Mouse (Mus musculus) adrenal gland (tissue): ENCODE results near the gene Clp1.

ENCODE experiments used
- intact Hi-C: fragments of 180-260 bp; cut with DNase I; formaldehyde crosslinking; loops from one replicate; pipeline ENCODE4 v1.15.1; 2025
- long read RNA-seq, 2 experiments: library from polyadenylated mRNA; unstranded; transcript quantifications; one replicate each; pipeline ENCODE4 v2.0.0; 2020; ENCODE audit warnings: borderline replicate concordance in 1 of 2; ENCODE audit not compliant: insufficient replicate concordance in 1 of 2

Gene Clp1
- long read RNA-seq, experiment 1, transcript Clp1-201 (3 exons, 1,912 nt) = major isoform, 14 of 14 reads
- long read RNA-seq, experiment 1, partial matches to known transcripts = 0 of 14 reads
- long read RNA-seq, experiment 1, other reads (novel, unspliced or antisense) = 0 of 14 reads
- long read RNA-seq, experiment 2, transcript Clp1-201 (3 exons, 1,912 nt) = major isoform, 9 of 11 reads
- long read RNA-seq, experiment 2, partial matches to known transcripts = 1 of 11 reads
- long read RNA-seq, experiment 2, other reads (novel, unspliced or antisense) = 0 of 11 reads

DNA sequence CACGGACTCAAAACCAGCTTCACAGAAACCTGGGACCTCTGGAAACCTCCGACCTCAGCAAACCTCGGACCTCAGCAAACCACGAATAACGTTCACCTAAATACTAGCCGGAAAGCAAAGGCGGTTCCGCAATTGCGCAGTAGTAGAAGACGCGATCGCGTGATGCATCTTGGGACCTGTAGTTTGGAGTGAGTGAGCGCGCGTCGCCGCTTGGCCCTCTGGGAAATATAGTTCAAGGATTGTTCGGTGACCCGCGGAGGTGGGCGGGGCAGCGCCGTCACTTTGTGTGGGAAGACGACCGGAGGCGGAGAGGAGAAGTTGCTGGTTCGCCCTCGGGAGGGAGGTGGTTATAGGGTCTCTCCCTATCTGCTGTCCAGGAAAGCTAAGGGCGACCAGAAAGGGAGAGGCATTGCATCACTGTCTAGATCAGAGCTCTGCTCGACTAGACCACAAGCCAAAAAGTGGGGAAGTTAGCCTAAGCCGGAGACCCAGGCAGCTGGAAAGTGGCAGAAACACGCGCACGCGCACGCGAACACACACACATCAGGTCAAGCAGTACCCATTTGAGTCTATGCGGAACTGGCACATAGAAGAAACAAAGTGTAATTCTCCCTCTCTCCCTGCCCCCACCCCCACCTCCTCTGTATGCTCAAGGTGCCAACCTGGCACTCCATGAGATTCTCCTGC, at the start of gene Clp1:
Gene Clp1 (minus strand): TSS at position 179 of the 687 bp plus-strand sequence.
- intact Hi-C loops = no loop called here

DNA sequence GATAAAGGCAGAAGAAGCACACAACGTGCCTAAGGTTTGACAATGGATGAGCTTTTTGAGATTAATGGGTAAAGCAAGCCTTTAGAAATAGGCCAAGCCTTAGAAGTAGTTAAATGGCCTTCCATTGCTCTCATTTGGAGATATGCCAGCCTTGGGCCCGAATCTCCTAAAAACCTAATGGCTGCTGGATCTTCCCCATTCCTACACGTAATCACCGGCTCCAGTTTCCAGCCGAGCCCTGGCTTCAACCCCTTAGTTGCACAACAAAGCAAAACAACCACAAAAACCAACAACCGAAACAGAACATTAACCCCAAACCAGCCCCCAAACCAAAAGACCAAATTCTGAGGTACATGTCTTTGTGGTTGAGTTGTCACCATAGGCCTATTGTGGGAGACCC, 48.5 kb upstream of the Clp1 start:
- intact Hi-C loops = no loop called here

DNA sequence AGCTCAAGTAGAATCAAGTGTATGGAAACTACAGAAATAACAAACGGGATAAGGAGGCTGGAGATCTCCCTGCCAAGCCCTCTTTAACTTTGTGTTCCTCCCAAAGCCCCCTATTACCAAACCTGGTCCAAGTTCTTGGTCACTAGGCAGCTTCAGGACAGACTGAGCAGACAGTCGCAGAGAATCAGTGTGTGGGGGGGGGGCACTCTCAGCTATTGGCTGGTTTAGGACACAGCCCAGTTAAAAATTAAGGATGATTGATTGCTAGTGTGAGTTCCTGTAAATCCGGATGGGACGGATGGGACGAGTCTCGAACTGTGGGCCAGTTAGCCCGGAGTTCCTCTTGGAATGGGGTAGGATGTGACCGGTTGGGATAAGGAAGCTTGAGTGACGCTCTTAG, 48.1 kb upstream of the Clp1 start, which contains the start of gene Serping1:
Gene Serping1 (minus strand): TSS at position 204 of the 400 bp plus-strand sequence.
- intact Hi-C loops = no loop called here

DNA sequence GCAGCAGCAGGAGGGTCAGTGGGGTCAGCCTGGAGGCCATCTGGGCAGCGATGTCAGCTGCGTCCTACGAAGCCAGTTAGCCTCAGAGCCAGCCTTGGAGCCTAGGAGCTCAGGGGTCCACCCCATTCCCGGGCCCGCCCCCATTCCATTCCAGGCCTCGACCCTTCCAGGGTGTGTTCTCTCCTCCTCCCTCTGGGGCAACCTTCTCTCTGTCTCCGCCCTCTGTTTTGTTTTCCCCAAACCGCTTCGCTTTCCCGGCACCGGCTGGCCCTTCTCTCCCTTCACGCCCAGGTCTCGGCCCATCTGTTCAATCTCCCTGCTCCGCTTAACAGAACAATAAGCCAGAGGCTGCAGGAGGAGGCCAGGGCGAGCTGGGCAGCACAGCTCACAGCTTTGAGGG, 47.6 kb upstream of the Clp1 start:
- intact Hi-C loops = no loop called here

DNA sequence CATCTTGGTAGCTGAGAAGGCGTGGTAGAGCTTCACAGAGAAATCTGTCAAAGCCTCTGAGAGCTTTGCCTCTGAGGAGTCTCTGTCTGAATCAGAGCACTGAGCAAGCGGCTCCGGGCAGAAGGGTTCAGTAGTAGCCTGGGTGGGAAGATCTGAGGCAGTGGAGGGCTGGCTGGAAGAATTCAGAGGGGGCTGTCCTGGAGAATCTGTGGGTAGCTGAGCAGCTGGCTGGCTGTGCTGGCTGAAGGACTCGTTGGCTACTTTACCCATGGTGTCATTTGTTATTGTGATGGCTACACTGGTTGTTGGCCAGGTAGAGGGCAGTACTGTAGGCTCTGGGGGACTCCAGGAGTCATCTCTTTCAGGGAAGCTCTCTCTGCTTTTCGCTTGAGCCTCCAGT, 46.0 kb upstream of the Clp1 start:
- intact Hi-C loops = no loop called here

DNA sequence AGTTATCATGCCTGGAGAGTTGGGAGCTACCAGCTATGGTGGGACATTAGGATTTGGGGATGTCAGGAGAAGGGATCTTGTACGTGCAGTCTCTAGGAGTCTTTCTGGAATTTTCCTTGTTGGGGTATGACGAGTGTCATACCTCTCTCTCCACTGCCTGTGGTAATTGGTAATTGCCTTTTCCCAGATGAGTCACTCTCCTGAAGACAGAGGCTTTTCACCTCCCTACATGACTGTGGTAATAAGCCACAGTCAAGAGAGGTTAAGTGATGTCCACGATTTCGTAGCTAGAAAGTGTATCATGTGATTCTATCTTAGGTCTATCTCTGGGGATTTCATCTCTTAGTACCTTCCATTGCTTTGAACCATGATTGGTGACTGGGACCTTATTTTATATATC, 45.3 kb upstream of the Clp1 start:
- intact Hi-C loops = no loop called here

DNA sequence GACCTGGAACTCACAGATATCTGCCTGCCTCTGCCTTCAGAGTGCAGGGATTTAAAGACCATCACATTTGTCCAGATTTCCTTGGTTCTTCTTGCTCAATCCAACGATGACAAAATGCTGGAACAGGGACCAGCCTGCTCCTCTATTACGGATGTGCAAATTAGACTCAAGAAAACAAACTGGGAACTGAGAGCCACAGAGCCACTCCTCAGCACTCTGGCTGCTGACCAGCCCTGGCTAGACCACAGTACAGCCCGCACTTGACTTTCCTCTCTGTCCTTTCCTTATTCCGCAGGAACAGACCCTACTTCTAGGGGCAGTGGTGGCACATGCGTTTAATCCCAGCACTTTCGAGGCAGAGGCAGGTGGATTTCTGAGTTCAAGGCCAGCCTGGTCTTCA, 43.4 kb upstream of the Clp1 start:
- intact Hi-C loops = no loop called here

DNA sequence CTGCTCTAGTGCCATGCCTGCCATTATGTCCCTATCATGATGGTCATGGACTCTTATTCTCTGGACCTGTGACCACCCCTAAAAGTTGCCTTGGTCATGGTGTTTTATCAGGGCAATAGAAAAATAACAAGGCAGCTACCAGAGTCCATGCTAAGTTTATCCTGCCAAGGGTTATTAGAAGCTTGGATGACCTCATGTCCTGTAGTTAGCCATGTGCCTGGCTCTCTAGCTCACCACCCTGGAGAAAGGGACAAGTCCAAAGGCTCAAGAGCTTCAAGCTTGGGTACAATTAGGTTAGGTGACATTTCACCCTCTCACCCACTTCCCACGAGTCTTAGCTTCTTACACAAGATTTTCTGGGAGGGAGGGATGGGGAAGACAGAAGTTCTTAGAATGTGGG, 35.7 kb upstream of the Clp1 start:
- intact Hi-C loops = no loop called here

DNA sequence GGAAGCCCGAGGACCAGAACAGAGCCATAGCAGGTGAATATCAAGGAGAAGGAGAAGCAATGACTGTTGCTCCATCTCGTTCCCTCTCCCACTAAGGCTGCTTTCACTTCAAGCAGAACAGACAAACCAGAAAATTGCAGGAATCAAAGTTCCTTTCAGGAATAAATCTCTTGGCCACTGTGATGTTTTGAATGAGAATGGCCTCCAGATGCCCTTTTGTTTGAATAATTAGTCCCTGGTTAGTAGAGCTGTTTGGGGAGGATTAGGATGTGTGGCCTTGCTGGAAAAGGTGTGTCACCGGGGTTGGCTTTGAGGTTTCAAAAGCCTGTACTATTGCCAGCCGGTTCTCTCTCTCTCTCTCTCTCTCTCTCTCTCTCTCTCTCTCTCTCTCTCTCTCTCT, 35.1 kb upstream of the Clp1 start:
- intact Hi-C loops = no loop called here

DNA sequence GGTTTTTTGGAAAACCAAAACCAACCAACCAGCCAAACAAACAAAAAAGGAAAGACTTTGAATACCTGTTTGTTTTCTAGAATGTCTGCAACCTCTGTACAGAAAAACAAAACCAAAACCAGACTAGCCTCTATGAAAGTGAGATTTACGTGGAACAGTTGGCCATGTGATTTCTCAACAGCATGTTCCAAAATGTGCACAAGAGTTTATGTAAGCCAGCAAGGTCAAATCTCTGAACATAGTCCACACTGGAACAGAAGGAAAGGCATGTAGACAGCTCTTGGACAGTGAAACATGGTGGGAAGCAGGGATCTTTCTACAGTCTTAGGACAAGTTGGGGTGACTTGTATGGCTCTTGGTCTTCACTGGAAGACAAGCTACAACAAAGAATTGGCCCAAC, 34.7 kb upstream of the Clp1 start:
- intact Hi-C loops = no loop called here

DNA sequence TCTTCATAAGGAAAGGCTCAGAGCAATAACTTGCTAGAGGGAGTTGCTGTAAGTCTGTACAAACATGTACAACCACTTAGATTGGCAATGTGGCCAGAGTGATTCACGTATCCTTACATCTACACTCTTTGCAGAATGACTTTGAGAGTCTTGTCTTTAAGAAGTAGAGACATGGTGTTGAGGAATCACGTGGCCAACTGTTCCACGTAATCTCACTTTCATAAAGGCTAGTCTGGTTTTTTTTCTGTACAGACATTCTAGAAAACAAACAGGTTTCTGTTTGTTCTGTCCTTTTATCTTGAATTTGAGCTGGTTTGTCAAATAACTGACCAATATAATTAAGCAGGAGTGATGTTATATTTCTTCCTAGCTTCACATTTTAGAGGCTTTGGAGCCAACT, 34.2 kb upstream of the Clp1 start:
- intact Hi-C loops = no loop called here

DNA sequence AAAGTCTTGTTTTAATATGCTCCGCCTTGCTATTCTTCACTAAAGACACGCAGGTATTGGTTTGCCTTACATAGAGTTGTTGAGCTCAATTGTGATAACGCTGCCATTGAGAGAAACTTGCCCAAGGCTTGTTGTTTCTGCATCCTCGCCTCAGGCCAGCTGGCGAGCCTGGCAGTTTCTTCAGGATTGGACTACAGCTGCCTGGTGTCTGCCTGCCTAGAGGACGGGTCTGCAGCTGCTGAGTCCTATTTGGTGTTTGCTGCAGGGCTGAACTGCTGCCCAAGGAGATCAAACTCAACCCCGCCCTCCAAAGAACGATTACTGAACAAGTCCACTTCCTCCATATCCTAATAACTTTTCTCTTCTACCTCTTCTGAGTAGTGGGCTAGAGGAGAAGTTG, 33.6 kb upstream of the Clp1 start:
- intact Hi-C loops = no loop called here

DNA sequence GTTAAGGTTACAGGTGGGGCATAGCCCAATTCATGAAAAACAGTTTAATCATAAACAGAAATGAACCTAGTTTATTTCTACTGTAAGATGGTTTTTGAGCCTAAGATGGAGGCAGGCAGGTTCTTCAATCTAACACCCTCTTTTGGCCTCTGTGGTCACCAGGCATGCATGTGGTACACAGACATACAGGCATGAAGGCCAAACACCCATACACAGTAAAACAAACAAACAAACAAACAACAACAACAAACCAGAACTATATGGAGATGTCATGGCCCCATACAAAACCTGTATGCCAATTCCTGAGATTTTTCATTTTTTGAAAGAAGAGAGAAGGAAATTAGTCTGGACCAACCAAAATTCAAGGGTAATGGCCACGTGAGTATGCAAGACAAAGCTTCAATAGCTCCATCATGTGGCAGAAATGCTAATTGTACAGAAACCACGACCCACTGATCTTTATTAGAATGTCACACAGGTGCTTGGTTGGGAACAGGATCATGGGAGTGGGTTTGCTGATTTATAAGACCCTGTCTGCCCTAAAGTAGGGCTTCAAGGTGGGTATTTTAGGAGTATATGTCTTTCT, 31.5 kb upstream of the Clp1 start:
- intact Hi-C loops = no loop called here

DNA sequence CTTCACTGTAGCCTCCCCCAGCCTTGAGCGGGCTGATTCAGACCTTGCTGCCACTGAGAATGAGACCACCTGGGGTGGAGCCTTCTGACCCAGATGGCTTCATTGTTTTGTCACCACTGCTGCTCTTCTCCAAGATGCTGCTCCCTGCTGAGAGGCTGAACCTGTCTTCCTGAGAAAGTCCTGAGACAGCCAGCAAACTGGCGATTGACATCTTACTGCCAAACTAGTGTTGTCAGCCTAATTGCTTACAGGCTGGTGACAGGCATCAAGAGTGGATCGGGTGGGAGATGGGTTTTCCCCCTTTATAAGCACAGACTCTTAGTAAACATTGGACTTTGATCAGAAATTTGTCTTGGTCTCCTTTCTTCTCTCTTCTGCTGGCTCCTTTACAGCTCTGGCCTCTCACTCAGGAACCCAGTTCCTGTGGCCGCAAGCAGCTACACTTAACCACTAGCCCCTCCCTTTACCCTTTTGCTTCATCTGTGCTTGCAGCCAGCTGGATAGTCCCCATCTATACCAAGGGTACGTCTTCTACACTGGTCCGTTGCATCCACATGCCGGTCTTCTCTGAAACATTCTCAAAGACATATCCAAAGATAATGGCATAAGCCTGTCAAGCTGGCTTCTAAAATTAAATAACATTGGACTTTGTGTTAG, 30.0 kb upstream of the Clp1 start:
- intact Hi-C loops = no loop called here

DNA sequence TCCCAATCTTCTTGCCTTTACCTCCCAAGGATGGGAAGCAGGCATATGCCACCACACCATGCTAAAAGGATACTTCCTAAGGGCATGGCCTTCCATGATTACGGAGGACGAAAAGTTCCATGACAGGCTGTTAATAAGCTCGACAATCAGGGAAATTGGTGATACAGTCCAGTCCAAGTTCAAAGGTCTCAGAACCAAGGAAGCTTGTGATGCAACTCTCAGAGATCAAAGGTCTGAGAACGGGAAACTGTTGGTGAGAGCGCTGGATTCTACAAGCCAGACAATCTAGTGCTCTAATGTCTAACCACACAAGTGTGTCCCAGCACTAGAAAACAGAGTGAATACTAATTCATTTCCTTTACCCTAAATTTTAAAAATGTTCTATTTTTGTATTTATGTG, 29.1 kb upstream of the Clp1 start:
- intact Hi-C loops = no loop called here

DNA sequence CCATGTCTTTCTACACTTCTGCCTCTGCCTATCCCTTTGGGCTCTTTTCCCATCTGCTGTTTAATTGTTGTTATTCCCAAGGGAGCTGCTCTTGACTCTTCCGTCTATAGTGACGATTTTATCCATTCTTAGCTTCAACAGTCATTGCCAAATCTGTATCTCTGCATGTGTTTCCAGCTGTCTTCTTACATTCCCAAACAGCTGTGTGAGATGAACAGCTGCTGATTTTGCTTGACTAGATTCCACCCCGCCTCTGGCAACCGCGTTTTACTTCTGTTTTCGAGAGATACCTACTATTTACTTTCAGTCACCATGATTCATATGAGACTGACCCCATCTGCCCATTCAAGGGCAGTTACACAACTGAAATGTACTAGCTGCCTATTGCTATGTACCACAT, 23.0 kb upstream of the Clp1 start:
- intact Hi-C loops = no loop called here

DNA sequence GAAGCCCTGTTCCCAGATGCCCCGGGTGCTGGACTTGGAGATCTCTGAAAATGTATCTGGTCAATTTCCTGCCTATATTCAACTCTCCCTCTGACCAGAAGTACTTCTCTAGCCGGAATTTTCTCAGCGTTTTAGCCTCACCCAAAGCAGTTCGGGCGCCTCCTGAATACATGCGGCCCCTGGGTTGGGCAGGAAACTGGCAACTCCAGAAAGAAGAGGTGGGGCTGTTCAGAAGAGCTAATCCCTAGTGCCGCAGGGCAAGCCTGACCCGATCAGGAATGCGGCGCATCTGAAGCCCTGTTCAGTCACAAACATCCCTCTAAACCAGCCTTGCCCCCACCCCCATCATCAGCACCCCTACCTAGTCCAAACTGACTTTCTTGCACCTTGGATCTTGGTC, 17.0 kb upstream of the Clp1 start:
- intact Hi-C loops = loop anchor here (5.0 kb wide), 1 partner anchor 48 kb away; no protein-coding TSS in a partner anchor

DNA sequence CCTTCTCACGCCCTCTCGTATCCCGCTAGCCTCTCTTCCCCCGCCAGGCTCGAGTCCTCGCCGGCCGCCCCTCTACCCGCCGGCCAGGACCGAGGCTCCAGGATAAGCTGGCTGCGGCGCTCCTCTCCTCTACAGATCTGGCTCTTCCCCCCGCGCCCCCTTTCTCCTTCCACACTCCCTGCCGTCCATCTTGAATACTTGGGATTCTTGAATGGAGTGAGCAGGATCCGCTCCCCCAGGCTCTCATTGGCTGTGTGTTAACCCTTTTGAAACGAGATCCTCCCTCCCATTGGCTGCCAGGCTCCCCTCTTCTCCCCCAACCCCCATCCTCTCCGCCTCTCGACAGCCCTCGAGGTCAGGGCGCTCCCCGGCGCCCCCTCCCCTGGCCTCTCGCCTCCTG, 16.4 kb upstream of the Clp1 start, which contains the start of gene Gm19426:
Gene Gm19426 (minus strand): TSS at position 95 of the 400 bp plus-strand sequence.
- intact Hi-C loops = loop anchor here (5.0 kb wide), 1 partner anchor 49 kb away; no protein-coding TSS in a partner anchor

DNA sequence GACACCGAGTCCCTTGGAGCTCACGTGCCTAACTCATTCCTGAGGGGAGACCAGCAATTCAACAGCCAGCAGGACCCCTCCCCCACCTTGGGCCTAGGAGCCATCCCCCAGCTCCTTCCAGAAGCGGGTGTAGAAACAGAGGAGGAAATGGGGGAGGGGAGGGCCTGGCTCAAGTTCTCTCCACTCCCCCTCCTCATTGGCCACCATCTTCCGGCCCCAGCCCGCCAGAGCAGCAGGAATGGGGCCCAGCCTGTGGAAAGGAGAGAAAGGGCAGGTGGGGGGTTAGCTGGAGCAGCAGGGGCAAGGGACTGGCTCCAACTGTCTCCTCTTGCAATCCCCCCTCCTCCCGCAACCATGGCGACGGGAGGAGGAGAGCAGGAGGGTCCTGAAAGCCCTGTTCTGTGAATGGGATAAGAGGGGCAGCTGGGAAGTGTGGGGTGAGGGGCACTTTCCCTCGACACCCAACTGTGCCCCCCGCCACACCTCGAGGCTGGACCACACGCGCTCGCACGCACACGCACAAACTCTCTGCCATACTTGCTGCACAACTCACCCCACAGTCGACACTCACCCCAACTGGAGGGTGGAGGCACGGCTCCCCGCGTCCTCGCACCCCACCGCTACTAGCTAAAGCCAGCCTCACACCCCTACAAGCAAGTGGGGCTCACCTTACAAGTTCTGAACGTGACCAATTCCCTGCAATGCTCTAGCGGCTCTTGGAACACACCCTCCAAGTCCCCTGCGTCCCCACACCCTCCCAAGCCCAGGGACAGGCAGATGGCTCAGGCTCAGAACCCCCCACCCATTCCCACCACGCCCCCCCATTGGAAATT, 15.5 kb upstream of the Clp1 start:
- intact Hi-C loops = loop anchor here (5.0 kb wide), 1 partner anchor 50 kb away; no protein-coding TSS in a partner anchor

DNA sequence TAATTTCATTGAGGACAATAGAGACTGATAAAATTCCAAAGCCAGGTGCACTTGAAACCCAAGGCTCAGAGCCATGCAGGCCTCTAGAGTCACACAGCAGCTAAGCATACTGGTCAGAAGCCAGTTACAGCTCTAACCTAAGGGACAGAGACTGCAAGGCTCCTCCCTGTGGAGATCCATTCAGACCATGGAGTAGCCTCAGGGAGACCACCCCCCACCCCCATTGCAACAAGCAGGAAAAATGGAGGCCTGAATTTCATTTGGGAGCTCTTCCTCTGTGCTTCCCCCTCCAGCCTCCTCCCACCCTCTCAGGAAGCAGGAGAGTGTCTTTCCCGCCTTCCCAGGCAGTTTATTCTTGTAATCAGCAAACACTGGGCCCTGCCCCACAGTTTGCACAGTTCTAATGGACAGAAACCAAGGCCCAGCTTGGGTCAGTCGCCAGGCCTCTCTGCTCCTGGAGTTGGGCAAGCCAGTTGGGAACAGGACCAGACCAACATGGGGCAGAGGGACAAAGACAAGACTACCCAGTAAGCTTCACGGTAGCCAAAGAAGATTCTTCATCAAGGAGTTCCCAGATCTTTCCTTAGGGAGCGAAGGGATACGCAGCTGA, 14.8 kb upstream of the Clp1 start:
- intact Hi-C loops = loop anchor here (5.0 kb wide), 1 partner anchor 50 kb away; no protein-coding TSS in a partner anchor
